Mouse (Mus musculus): ENCODE results near the gene Nrip1. TPM values are rescaled to one million over a fixed set of nuclear protein-coding genes. Genes with fewer than 3 reads are reported as not detected.
A peak's percentile ranks its signal among the peaks of the same experiment; 100 is the strongest.

Gene Nrip1
- polyA plus RNA-seq, 1 experiment, result 9.6 TPM

- peaks cover 39% of the 10 kb centered on the region for H3K4me1 ChIP-seq (ENCODE audit: control insufficient read depth, insufficient read depth, low read length)
- peak overlapping the region; percentile 47 for H3K4me3 ChIP-seq (ENCODE audit: insufficient read depth, low read length)
- peak overlapping the region; percentile 59 for H3K27ac ChIP-seq (ENCODE audit: insufficient read depth, low read depth, low read length)
- no peak for TF ChIP-seq POLR2A (IDR thresholded peaks at IDR 0.05; ENCODE audit: borderline replicate concordance, low read depth, low read length)
- TF ChIP-seq CTCF (IDR thresholded peaks at IDR 0.05; ENCODE audit: low read depth, low read length), result no peak
These were observed 8.4 kb downstream of the Nrip1 start for GRCm38 (mm10) chr16:76365237-76365636.

GRCm38 (mm10) chr16:76363641-76364040 is 10.0 kb downstream of the Nrip1 start:
- peaks cover 33% of the 10 kb centered on the region for H3K4me1 ChIP-seq (ENCODE audit: control insufficient read depth, insufficient read depth, low read length)
- no peak overlapping the region for H3K4me3 ChIP-seq (ENCODE audit: insufficient read depth, low read length)
- TF ChIP-seq POLR2A (IDR thresholded peaks at IDR 0.05; ENCODE audit: borderline replicate concordance, low read depth, low read length) (no peak), CTCF (IDR thresholded peaks at IDR 0.05; ENCODE audit: low read depth, low read length) (no peak)
- peak overlapping the region; percentile 84; the same call in 1 of the 2 replicates for H3K27ac ChIP-seq (ENCODE audit: insufficient read depth, low read depth, low read length)

GRCm38 (mm10) chr16:76362982-76363381 is 10.6 kb downstream of the Nrip1 start:
- no peak for TF ChIP-seq POLR2A (IDR thresholded peaks at IDR 0.05; ENCODE audit: borderline replicate concordance, low read depth, low read length)
- no peak for TF ChIP-seq CTCF (IDR thresholded peaks at IDR 0.05; ENCODE audit: low read depth, low read length)
- Histone ChIP-seq H3K4me3 (ENCODE audit: insufficient read depth, low read length) (peak overlapping the region; percentile 26; the same call in 1 of the 2 replicates), H3K4me1 (ENCODE audit: control insufficient read depth, insufficient read depth, low read length) (peaks cover 35% of the 10 kb centered on the region), H3K27ac (ENCODE audit: insufficient read depth, low read depth, low read length) (peak overlapping the region; percentile 84)

- no peak overlapping the region for H3K4me3 ChIP-seq (ENCODE audit: insufficient read depth, low read length)
- no peak overlapping the region for H3K27ac ChIP-seq (ENCODE audit: insufficient read depth, low read depth, low read length)
- peaks cover 32% of the 10 kb centered on the region for H3K4me1 ChIP-seq (ENCODE audit: control insufficient read depth, insufficient read depth, low read length)
- no peak for TF ChIP-seq CTCF (IDR thresholded peaks at IDR 0.05; ENCODE audit: low read depth, low read length)
- no peak for TF ChIP-seq POLR2A (IDR thresholded peaks at IDR 0.05; ENCODE audit: borderline replicate concordance, low read depth, low read length)
These were observed 13.2 kb downstream of the Nrip1 start for GRCm38 (mm10) chr16:76360441-76360840.

- H3K4me3 ChIP-seq (ENCODE audit: insufficient read depth, low read length), result no peak overlapping the region
- peaks cover 20% of the 10 kb centered on the region for H3K4me1 ChIP-seq (ENCODE audit: control insufficient read depth, insufficient read depth, low read length)
- TF ChIP-seq POLR2A (IDR thresholded peaks at IDR 0.05; ENCODE audit: borderline replicate concordance, low read depth, low read length) (no peak), CTCF (IDR thresholded peaks at IDR 0.05; ENCODE audit: low read depth, low read length) (no peak)
- no peak overlapping the region for H3K27ac ChIP-seq (ENCODE audit: insufficient read depth, low read depth, low read length)
These were observed 14.9 kb downstream of the Nrip1 start for GRCm38 (mm10) chr16:76358757-76359156.

- H3K27ac ChIP-seq (ENCODE audit: insufficient read depth, low read depth, low read length), result no peak overlapping the region
- peaks cover 15% of the 10 kb centered on the region for H3K4me1 ChIP-seq (ENCODE audit: control insufficient read depth, insufficient read depth, low read length)
- TF ChIP-seq POLR2A (IDR thresholded peaks at IDR 0.05; ENCODE audit: borderline replicate concordance, low read depth, low read length) (no peak), CTCF (IDR thresholded peaks at IDR 0.05; ENCODE audit: low read depth, low read length) (no peak)
- no peak overlapping the region for H3K4me3 ChIP-seq (ENCODE audit: insufficient read depth, low read length)
These were observed 15.4 kb downstream of the Nrip1 start for GRCm38 (mm10) chr16:76358128-76358748.

- H3K4me1 ChIP-seq (ENCODE audit: control insufficient read depth, insufficient read depth, low read length), result peaks cover 8% of the 10 kb centered on the region
- no peak for TF ChIP-seq CTCF (IDR thresholded peaks at IDR 0.05; ENCODE audit: low read depth, low read length)
- no peak for TF ChIP-seq POLR2A (IDR thresholded peaks at IDR 0.05; ENCODE audit: borderline replicate concordance, low read depth, low read length)
- H3K4me3 ChIP-seq (ENCODE audit: insufficient read depth, low read length), result no peak overlapping the region
- H3K27ac ChIP-seq (ENCODE audit: insufficient read depth, low read depth, low read length), result no peak overlapping the region
These were observed 16.5 kb downstream of the Nrip1 start for GRCm38 (mm10) chr16:76357155-76357554.

- no peak overlapping the region for H3K4me3 ChIP-seq (ENCODE audit: insufficient read depth, low read length)
- no peak overlapping the region for H3K27ac ChIP-seq (ENCODE audit: insufficient read depth, low read depth, low read length)
- TF ChIP-seq CTCF (IDR thresholded peaks at IDR 0.05; ENCODE audit: low read depth, low read length) (no peak), POLR2A (IDR thresholded peaks at IDR 0.05; ENCODE audit: borderline replicate concordance, low read depth, low read length) (no peak)
- peaks cover 6% of the 10 kb centered on the region for H3K4me1 ChIP-seq (ENCODE audit: control insufficient read depth, insufficient read depth, low read length)
These were observed 17.6 kb downstream of the Nrip1 start for GRCm38 (mm10) chr16:76355947-76356550.

GRCm38 (mm10) chr16:76355267-76355666 is 18.4 kb downstream of the Nrip1 start:
- Histone ChIP-seq H3K4me1 (ENCODE audit: control insufficient read depth, insufficient read depth, low read length) (peaks cover 6% of the 10 kb centered on the region), H3K27ac (ENCODE audit: insufficient read depth, low read depth, low read length) (no peak overlapping the region)
- TF ChIP-seq CTCF (IDR thresholded peaks at IDR 0.05; ENCODE audit: low read depth, low read length) (no peak), POLR2A (IDR thresholded peaks at IDR 0.05; ENCODE audit: borderline replicate concordance, low read depth, low read length) (no peak)

GRCm38 (mm10) chr16:76354841-76355240 is 18.8 kb downstream of the Nrip1 start:
- no peak for TF ChIP-seq CTCF (IDR thresholded peaks at IDR 0.05; ENCODE audit: low read depth, low read length)
- no peak for TF ChIP-seq POLR2A (IDR thresholded peaks at IDR 0.05; ENCODE audit: borderline replicate concordance, low read depth, low read length)
- Histone ChIP-seq H3K4me3 (ENCODE audit: insufficient read depth, low read length) (no peak overlapping the region), H3K27ac (ENCODE audit: insufficient read depth, low read depth, low read length) (no peak overlapping the region), H3K4me1 (ENCODE audit: control insufficient read depth, insufficient read depth, low read length) (peaks cover 6% of the 10 kb centered on the region)

More at GRCm38 (mm10) chr16:76355267-76355666, 18.4 kb downstream of the Nrip1 start:
- H3K4me3 ChIP-seq (ENCODE audit: insufficient read depth, low read length), result no peak overlapping the region
